Mouse (Mus musculus) neural tube, embryonic 14.5 days (tissue): ENCODE measurements around the gene Clic5. TPM values are rescaled to one million over a fixed set of nuclear protein-coding genes. Genes with fewer than 3 reads are reported as not detected.

Experiments
- ATAC-seq: fragments of 200-750 bp; cut with Nextera tagmentation; 2 replicates; pipeline ENCODE4 v1.8.0; 2017; ENCODE audit warnings: low read depth, mild to moderate bottlenecking, moderate TSS enrichment, moderate library complexity
- H3K27ac ChIP-seq: fragments of 300-500 bp; sonication (generic); 2 replicates; pipeline ENCODE4 v1.5.1; 2014; ENCODE audit warnings: low read depth, mild to moderate bottlenecking, control low read depth, low read length, moderate library complexity, mixed read lengths
- H3K27me3 ChIP-seq: fragments of 300-500 bp; sonication (generic); 2 replicates; pipeline ENCODE4 v1.6.1; 2014; ENCODE audit warnings: low read length; ENCODE audit not compliant: control insufficient read depth, insufficient read depth
- H3K36me3 ChIP-seq: fragments of 300-500 bp; sonication (generic); 2 replicates; pipeline ENCODE4 v1.6.1; 2014; ENCODE audit warnings: low read length, mixed read lengths; ENCODE audit not compliant: control insufficient read depth, insufficient read depth
- H3K4me1 ChIP-seq: fragments of 300-500 bp; sonication (generic); 2 replicates; pipeline ENCODE4 v1.6.1; 2014; ENCODE audit warnings: low read length; ENCODE audit not compliant: control insufficient read depth, insufficient read depth
- H3K4me2 ChIP-seq: fragments of 300-500 bp; sonication (generic); 2 replicates; pipeline ENCODE4 v1.6.1; 2014; ENCODE audit warnings: mild to moderate bottlenecking, low read depth, low read length, control low read depth
- H3K4me3 ChIP-seq: fragments of 300-500 bp; sonication (generic); 2 replicates; pipeline ENCODE4 v1.5.1; 2014; ENCODE audit warnings: low read depth, low read length, control low read depth, mixed read lengths
- H3K9ac ChIP-seq: fragments of 300-500 bp; sonication (generic); replicated peaks from 2 replicates; pipeline ENCODE4 v1.6.1; 2014; ENCODE audit warnings: low read depth, mild to moderate bottlenecking, control low read depth, low read length, mixed read lengths
- H3K9me3 ChIP-seq: fragments of 300-500 bp; sonication (generic); 2 replicates; pipeline ENCODE4 v1.6.1; 2016; ENCODE audit warnings: low read length; ENCODE audit not compliant: control insufficient read depth
- WGBS: fragments of 180-500 bp; shearing (Covaris S2); extraction: QIAGEN DNeasy Blood & Tissue Kit; methylation state at CpG from one replicate; pipeline ENCODE4 v1.1.7; 2014; 5-methylcytosine and 5-hydroxymethylcytosine counted together
- polyA plus RNA-seq: library from polyadenylated mRNA; unstranded; fragments of >200 nt; fragmentation: Nextera tagmentation; extraction: Ambion mirVana; gene quantifications from 2 replicates; pipeline ENCODE4 v1.2.1, GENCODE M21; 2014

The Clic5 gene
- polyA plus RNA-seq, 1 experiment from 2014 or later, result 0.35 TPM

- no peak overlapping the region for H3K9ac ChIP-seq
- H3K4me1 ChIP-seq, result no peaks in the 10 kb centered on the region
- no peak overlapping the region for H3K27ac ChIP-seq
- H3K4me2 ChIP-seq, result no peak overlapping the region
- no peak for ATAC-seq
- H3K27me3 ChIP-seq, result no peaks in the 10 kb centered on the region
- 26% methylated on average over 7 of the region's 7 CpGs for WGBS
- no peak overlapping the region for H3K4me3 ChIP-seq
- no peaks in the 10 kb centered on the region for H3K9me3 ChIP-seq
- no peaks in the 10 kb centered on the region for H3K36me3 ChIP-seq
Observed at GRCm38 (mm10) chr17:44244625-44245024, 56.2 kb downstream of the Clic5 start.

- Histone ChIP-seq H3K27ac (no peak overlapping the region), H3K4me1 (no peaks in the 10 kb centered on the region), H3K9ac (no peak overlapping the region), H3K27me3 (no peaks in the 10 kb centered on the region), H3K4me3 (no peak overlapping the region), H3K4me2 (no peak overlapping the region), H3K36me3 (no peaks in the 10 kb centered on the region), H3K9me3 (no peaks in the 10 kb centered on the region)
- no peak for ATAC-seq
- 58% methylated on average over 9 of the region's 9 CpGs for WGBS
Observed at GRCm38 (mm10) chr17:44246153-44246700, 57.8 kb downstream of the Clic5 start.

DNA sequence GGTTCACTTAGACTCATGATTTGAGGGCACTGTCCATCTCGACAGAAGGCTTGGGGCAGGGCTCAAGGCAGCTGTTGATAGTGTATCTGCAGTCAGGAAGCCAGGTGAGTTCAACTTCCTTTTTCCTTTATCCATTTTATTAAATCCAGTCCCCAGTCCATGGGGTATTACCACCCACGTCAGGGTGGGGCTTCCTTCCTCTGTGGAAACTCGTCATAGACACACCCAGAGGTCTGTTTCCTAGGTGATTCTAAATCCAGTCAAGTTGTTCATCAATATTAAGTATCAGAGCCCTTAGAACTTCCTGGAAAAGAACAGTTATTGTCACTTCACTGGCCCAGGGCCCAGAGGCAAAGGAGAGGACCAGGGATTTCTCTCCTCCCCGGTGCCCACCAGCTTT, 61.2 kb downstream of the Clic5 start:
- no peaks in the 10 kb centered on the region for H3K27me3 ChIP-seq
- no peak overlapping the region for H3K9ac ChIP-seq
- no peak for ATAC-seq
- H3K9me3 ChIP-seq, result no peaks in the 10 kb centered on the region
- H3K36me3 ChIP-seq, result no peaks in the 10 kb centered on the region
- H3K4me1 ChIP-seq, result no peaks in the 10 kb centered on the region
- H3K27ac ChIP-seq, result no peak overlapping the region
- H3K4me3 ChIP-seq, result no peak overlapping the region
- 88% methylated on average over 4 of the region's 4 CpGs for WGBS
- H3K4me2 ChIP-seq, result no peak overlapping the region

GRCm38 (mm10) chr17:44252653-44253052, 64.3 kb downstream of the Clic5 start:
- 71% methylated on average over 3 of the region's 3 CpGs for WGBS
- no peak overlapping the region for H3K27ac ChIP-seq

DNA sequence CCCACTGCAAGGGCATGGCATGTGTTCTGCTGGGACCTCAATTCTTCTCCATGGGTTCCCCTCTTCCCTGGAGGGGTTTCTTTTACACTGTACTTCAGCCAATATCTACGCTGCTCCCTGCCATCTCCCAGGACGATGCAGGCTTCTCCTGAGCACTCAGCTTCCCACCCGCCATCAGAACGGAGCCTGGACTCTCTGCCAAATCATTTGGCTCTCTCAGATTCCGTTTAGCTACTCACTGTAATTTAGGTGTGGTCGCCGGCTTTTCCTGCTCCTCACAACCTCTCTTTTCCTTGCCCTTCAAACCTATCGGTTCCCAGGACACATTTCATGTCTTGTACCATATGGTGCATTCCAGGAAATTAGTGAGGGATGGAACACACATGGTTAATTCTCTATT, 66.3 kb downstream of the Clic5 start:
- no peak overlapping the region for H3K4me3 ChIP-seq
- H3K9me3 ChIP-seq, result no peaks in the 10 kb centered on the region
- H3K4me2 ChIP-seq, result no peak overlapping the region
- no peaks in the 10 kb centered on the region for H3K36me3 ChIP-seq
- no peak overlapping the region for H3K27ac ChIP-seq
- no peak overlapping the region for H3K9ac ChIP-seq
- H3K27me3 ChIP-seq, result no peaks in the 10 kb centered on the region
- H3K4me1 ChIP-seq, result no peaks in the 10 kb centered on the region
- WGBS, result 58% methylated on average over 8 of the region's 8 CpGs
- ATAC-seq, result no peak

More at GRCm38 (mm10) chr17:44252653-44253052, 64.3 kb downstream of the Clic5 start:
- H3K4me2 ChIP-seq, result no peak overlapping the region
- H3K9me3 ChIP-seq, result no peaks in the 10 kb centered on the region
- H3K9ac ChIP-seq, result no peak overlapping the region
- ATAC-seq, result no peak
- no peaks in the 10 kb centered on the region for H3K36me3 ChIP-seq
- no peaks in the 10 kb centered on the region for H3K27me3 ChIP-seq
- no peaks in the 10 kb centered on the region for H3K4me1 ChIP-seq
- H3K4me3 ChIP-seq, result no peak overlapping the region

DNA sequence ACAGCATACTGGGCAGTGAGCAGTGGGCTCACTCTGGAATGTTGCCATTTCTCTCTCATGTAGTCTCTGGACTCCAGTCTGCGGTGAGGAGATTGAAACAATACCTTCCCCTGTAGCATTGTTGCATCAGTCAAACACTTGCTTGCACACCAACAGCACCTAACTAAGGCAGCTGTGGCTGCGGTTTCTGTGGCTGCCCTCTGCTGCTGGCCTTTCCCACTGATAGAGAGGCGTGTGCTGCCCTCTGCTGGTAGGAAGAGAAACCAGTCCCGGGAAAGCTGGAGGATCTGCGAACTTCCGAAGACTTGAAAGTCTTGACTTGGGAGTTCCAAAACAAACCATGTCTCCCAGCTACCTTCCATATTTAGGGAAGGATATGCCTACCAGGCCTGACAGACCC, 68.2 kb downstream of the Clic5 start:
- ATAC-seq, result peak; percentile 69; the same call in 1 of the 2 replicates
- Histone ChIP-seq H3K4me3 (no peak overlapping the region), H3K4me1 (no peaks in the 10 kb centered on the region), H3K27me3 (no peaks in the 10 kb centered on the region), H3K9ac (no peak overlapping the region), H3K27ac (no peak overlapping the region), H3K4me2 (no peak overlapping the region), H3K36me3 (no peaks in the 10 kb centered on the region), H3K9me3 (no peaks in the 10 kb centered on the region)
- 5% methylated on average over 6 of the region's 6 CpGs for WGBS

DNA sequence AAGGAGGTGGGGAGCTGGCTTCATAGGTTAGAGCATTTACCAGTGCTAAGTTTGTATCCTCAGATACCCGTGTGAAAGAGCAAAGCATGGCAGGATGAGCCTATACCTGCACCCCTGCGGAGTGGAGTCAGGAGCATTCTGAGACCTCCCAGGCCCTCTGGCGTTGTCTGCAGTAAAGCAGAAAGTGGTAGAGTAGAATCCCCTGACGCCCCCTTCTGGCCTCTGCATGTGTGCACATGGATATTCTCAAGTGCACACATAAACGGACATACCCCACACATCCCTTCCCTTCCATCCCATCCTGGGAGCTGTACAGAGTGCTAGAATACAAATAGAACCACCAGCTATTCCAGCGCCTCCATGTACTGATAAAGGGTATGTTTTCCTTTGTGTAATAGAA, 70.9 kb downstream of the Clic5 start:
- no peak overlapping the region for H3K27ac ChIP-seq
- H3K4me1 ChIP-seq, result no peaks in the 10 kb centered on the region
- H3K4me2 ChIP-seq, result no peak overlapping the region
- no peaks in the 10 kb centered on the region for H3K27me3 ChIP-seq
- H3K9me3 ChIP-seq, result no peaks in the 10 kb centered on the region
- H3K4me3 ChIP-seq, result no peak overlapping the region
- H3K36me3 ChIP-seq, result no peaks in the 10 kb centered on the region
- H3K9ac ChIP-seq, result no peak overlapping the region
- no peak for ATAC-seq
- WGBS, result 42% methylated on average over 6 of the region's 6 CpGs

GRCm38 (mm10) chr17:44261594-44262202, 73.3 kb downstream of the Clic5 start:
- Histone ChIP-seq H3K4me1 (no peaks in the 10 kb centered on the region), H3K27me3 (no peaks in the 10 kb centered on the region), H3K27ac (no peak overlapping the region), H3K4me2 (no peak overlapping the region), H3K36me3 (no peaks in the 10 kb centered on the region), H3K9me3 (no peaks in the 10 kb centered on the region), H3K9ac (no peak overlapping the region), H3K4me3 (no peak overlapping the region)
- WGBS, result 28% methylated on average over 10 of the region's 15 CpGs
- ATAC-seq, result peak; percentile 89

- Histone ChIP-seq H3K27ac (no peak overlapping the region), H3K4me3 (no peak overlapping the region), H3K9ac (no peak overlapping the region), H3K36me3 (no peaks in the 10 kb centered on the region), H3K4me1 (no peaks in the 10 kb centered on the region), H3K27me3 (no peaks in the 10 kb centered on the region), H3K4me2 (no peak overlapping the region), H3K9me3 (no peaks in the 10 kb centered on the region)
- WGBS, result 90% methylated on average over 7 of the region's 7 CpGs
- no peak for ATAC-seq
Observed at GRCm38 (mm10) chr17:44270043-44270442, 81.7 kb downstream of the Clic5 start.
